23 mouse cellular contexts compared by ENCODE assay signal in genomic region chr15:71283775-71284174, GRCm38 (mm10).
DNase-seq lines count a peak whose midpoint lies in the region; ATAC-seq and TF ChIP-seq lines count a peak whose summit lies in the region.
"Had no signal": no experiment of that assay in that cellular context is flagged by ENCODE, and none has a peak within 500 bp of the region (broad histone marks: within the 10 kb centered on the region; RNA-seq: fewer than 3 reads in every experiment).

No protein-coding gene starts in this region.

- TF ChIP-seq CTCF in midbrain, postnatal 0 days (IDR thresholded peaks at IDR 0.05): no peak

- H3K36me3 ChIP-seq in heart, embryonic 11.5 days (ENCODE audit: control insufficient read depth, insufficient read depth, low read length): no peaks in the 10 kb centered on the region
- H3K36me3 ChIP-seq in midbrain, postnatal 0 days (ENCODE audit: insufficient read depth, low read length): no peaks in the 10 kb centered on the region
- H3K36me3 ChIP-seq in midbrain, embryonic 16.5 days (ENCODE audit: control insufficient read depth, insufficient read depth, low read length): no peaks in the 10 kb centered on the region
- H3K36me3 ChIP-seq in hindbrain, embryonic 16.5 days (ENCODE audit: control insufficient read depth, insufficient read depth, low read length): no peaks in the 10 kb centered on the region
- no peaks in the 10 kb centered on the region for H3K36me3 ChIP-seq in kidney, embryonic 15.5 days
- H3K36me3 ChIP-seq: forebrain, embryonic 12.5 days; heart, embryonic 15.5 days; intestine, embryonic 15.5 days; midbrain, embryonic 12.5 days had no signal

- no peak overlapping the region for H3K4me3 ChIP-seq in heart, embryonic 11.5 days (ENCODE audit: low read depth, low read length)
- H3K4me3 ChIP-seq in midbrain, postnatal 0 days (ENCODE audit: low read depth, low read length): no peak overlapping the region
- H3K4me3 ChIP-seq in midbrain, embryonic 16.5 days (ENCODE audit: low read depth, low read length): no peak overlapping the region
- H3K4me3 ChIP-seq in hindbrain, embryonic 16.5 days (ENCODE audit: low read length): no peak overlapping the region
- H3K4me3 ChIP-seq in kidney, embryonic 15.5 days (replicated peaks): no peak overlapping the region
- H3K4me3 ChIP-seq: forebrain, embryonic 12.5 days; heart, adult 2 months; heart, embryonic 15.5 days; intestine, embryonic 15.5 days; midbrain, embryonic 12.5 days; myocyte had no signal

- ATAC-seq in heart, embryonic 11.5 days (replicated peaks; ENCODE audit: insufficient number of reproducible peaks, low FRiP score, low TSS enrichment): no peak
- ATAC-seq in midbrain, postnatal 0 days (ENCODE audit: low FRiP score): no peak
- ATAC-seq in midbrain, embryonic 16.5 days: no peak
- ATAC-seq in hindbrain, embryonic 16.5 days: no peak
- no peak for ATAC-seq in kidney, embryonic 15.5 days (replicated peaks; ENCODE audit: low FRiP score)
- ATAC-seq: intestine, embryonic 15.5 days; lung, postnatal 0 days had no signal

- H3K27ac ChIP-seq in heart, embryonic 11.5 days (ENCODE audit: low read depth, low read length): no peak overlapping the region
- no peak overlapping the region for H3K27ac ChIP-seq in midbrain, postnatal 0 days (ENCODE audit: low read depth, low read length)
- H3K27ac ChIP-seq in midbrain, embryonic 16.5 days (ENCODE audit: low read length): no peak overlapping the region
- H3K27ac ChIP-seq in hindbrain, embryonic 16.5 days (ENCODE audit: low read depth, low read length): no peak overlapping the region
- H3K27ac ChIP-seq in kidney, embryonic 15.5 days: no peak overlapping the region
- H3K27ac ChIP-seq: forebrain, embryonic 12.5 days; heart, adult 2 months; heart, embryonic 15.5 days; hindbrain, embryonic 14.5 days; intestine, embryonic 15.5 days; midbrain, embryonic 12.5 days had no signal

- DNase-seq in heart, adult 11 months: peak; percentile 28
- DNase-seq in midbrain, postnatal 0 days (ENCODE audit: low spot score): peak; percentile 12
- peak; percentile 3 to 5 for DNase-seq in frontal cortex, postnatal 14 days (ENCODE audit: low spot score in 2 of 2)
- DNase-seq in layer of hippocampus, postnatal 14 days (ENCODE audit: low spot score in 2 of 2): peak; percentile 7 to 35
- DNase-seq: adrenal gland, postnatal 36 days; cerebellum, adult 8-10 months; gastrocnemius, postnatal 10 days; heart, adult 2 months; kidney, postnatal 4 days; liver; thymus, postnatal 14 days had no signal

- H3K4me1 ChIP-seq in heart, embryonic 11.5 days (ENCODE audit: control insufficient read depth, insufficient read depth, low read length): no peaks in the 10 kb centered on the region
- H3K4me1 ChIP-seq in midbrain, postnatal 0 days (ENCODE audit: insufficient read depth, low read length): no peaks in the 10 kb centered on the region
- H3K4me1 ChIP-seq in midbrain, embryonic 16.5 days (ENCODE audit: control insufficient read depth, insufficient read depth, low read length): no peaks in the 10 kb centered on the region
- no peaks in the 10 kb centered on the region for H3K4me1 ChIP-seq in hindbrain, embryonic 16.5 days (ENCODE audit: control insufficient read depth, insufficient read depth, low read depth, low read length)
- no peaks in the 10 kb centered on the region for H3K4me1 ChIP-seq in kidney, embryonic 15.5 days
- H3K4me1 ChIP-seq: forebrain, embryonic 12.5 days; heart, embryonic 15.5 days; intestine, embryonic 15.5 days; midbrain, embryonic 12.5 days had no signal

- no peaks in the 10 kb centered on the region for H3K27me3 ChIP-seq in heart, embryonic 11.5 days (ENCODE audit: control insufficient read depth, insufficient read depth, low read length)
- H3K27me3 ChIP-seq in midbrain, postnatal 0 days (ENCODE audit: insufficient read depth, low read length): no peaks in the 10 kb centered on the region
- no peaks in the 10 kb centered on the region for H3K27me3 ChIP-seq in midbrain, embryonic 16.5 days (ENCODE audit: control insufficient read depth, insufficient read depth, low read depth, low read length)
- H3K27me3 ChIP-seq in hindbrain, embryonic 16.5 days (replicated peaks; ENCODE audit: control insufficient read depth, insufficient read depth, low read length): no peaks in the 10 kb centered on the region
- H3K27me3 ChIP-seq in kidney, embryonic 15.5 days: no peaks in the 10 kb centered on the region
- H3K27me3 ChIP-seq: CH12.LX; forebrain, embryonic 12.5 days; heart, embryonic 15.5 days; intestine, embryonic 15.5 days; midbrain, embryonic 12.5 days had no signal

- no peak overlapping the region for H3K4me2 ChIP-seq in heart, embryonic 11.5 days
- no peak overlapping the region for H3K4me2 ChIP-seq in midbrain, postnatal 0 days (ENCODE audit: low read depth, low read length, poor library complexity, severe bottlenecking)
- no peak overlapping the region for H3K4me2 ChIP-seq in midbrain, embryonic 16.5 days (ENCODE audit: low read length)
- no peak overlapping the region for H3K4me2 ChIP-seq in hindbrain, embryonic 16.5 days (ENCODE audit: low read length)
- no peak overlapping the region for H3K4me2 ChIP-seq in kidney, embryonic 15.5 days
- H3K4me2 ChIP-seq: forebrain, embryonic 12.5 days; heart, embryonic 15.5 days; hindbrain, embryonic 14.5 days; intestine, embryonic 15.5 days; midbrain, embryonic 12.5 days had no signal

- no peaks in the 10 kb centered on the region for H3K9me3 ChIP-seq in heart, embryonic 11.5 days (replicated peaks; ENCODE audit: control insufficient read depth, low read length)
- no peaks in the 10 kb centered on the region for H3K9me3 ChIP-seq in midbrain, postnatal 0 days (ENCODE audit: low read length)
- no peaks in the 10 kb centered on the region for H3K9me3 ChIP-seq in midbrain, embryonic 16.5 days (replicated peaks; ENCODE audit: control insufficient read depth, low read length, poor library complexity, severe bottlenecking)
- no peaks in the 10 kb centered on the region for H3K9me3 ChIP-seq in hindbrain, embryonic 16.5 days (ENCODE audit: control insufficient read depth, low read length)
- H3K9me3 ChIP-seq in kidney, embryonic 15.5 days (replicated peaks): no peaks in the 10 kb centered on the region
- H3K9me3 ChIP-seq: forebrain, embryonic 12.5 days; heart, embryonic 15.5 days; intestine, embryonic 15.5 days; midbrain, embryonic 12.5 days had no signal

- H3K9ac ChIP-seq in heart, embryonic 11.5 days (ENCODE audit: low read depth, low read length): no peak overlapping the region
- H3K9ac ChIP-seq in midbrain, postnatal 0 days (replicated peaks; ENCODE audit: low read length, poor library complexity, severe bottlenecking): no peak overlapping the region
- H3K9ac ChIP-seq in midbrain, embryonic 16.5 days (ENCODE audit: low read depth, low read length): no peak overlapping the region
- no peak overlapping the region for H3K9ac ChIP-seq in hindbrain, embryonic 16.5 days (ENCODE audit: low read depth, low read length)
- no peak overlapping the region for H3K9ac ChIP-seq in kidney, embryonic 15.5 days
- H3K9ac ChIP-seq: forebrain, embryonic 12.5 days; heart, embryonic 15.5 days; hindbrain, embryonic 14.5 days; intestine, embryonic 15.5 days; midbrain, embryonic 12.5 days had no signal

- WGBS in heart, embryonic 11.5 days (ENCODE audit: insufficient replicate concordance): 80% methylated on average over 3 of the region's 3 CpGs
- WGBS in midbrain, postnatal 0 days: 86% methylated on average over 3 of the region's 3 CpGs
- 88% methylated on average over 3 of the region's 3 CpGs for WGBS in midbrain, embryonic 16.5 days
- WGBS in hindbrain, embryonic 16.5 days: 75% methylated on average over 3 of the region's 3 CpGs
- WGBS in kidney, embryonic 15.5 days: 67% methylated on average over 3 of the region's 3 CpGs
